Mouse (Mus musculus) midbrain, postnatal 0 days (tissue): ENCODE measurements around the gene Stoml1. TPM values are rescaled to one million over a fixed set of nuclear protein-coding genes. Genes with fewer than 3 reads are reported as not detected.

ENCODE experiments used
- ATAC-seq: fragments of 200-750 bp; cut with Nextera tagmentation; 2 replicates; pipeline ENCODE4 v1.8.0; 2017; ENCODE audit warnings: moderate number of reproducible peaks, mild to moderate bottlenecking, moderate TSS enrichment, moderate library complexity; ENCODE audit not compliant: low FRiP score
- DNase-seq: peaks from one replicate; pipeline ENCODE4 v3.0.0-alpha.2; 2015; ENCODE audit warnings: low spot score
- H3K27ac ChIP-seq: fragments of 300-500 bp; sonication (generic); 2 replicates; pipeline ENCODE4 v1.5.1; 2014; ENCODE audit warnings: low read depth, mild to moderate bottlenecking, low read length, mixed read lengths
- H3K27me3 ChIP-seq: fragments of 300-500 bp; sonication (generic); 2 replicates; pipeline ENCODE4 v1.6.1; 2014; ENCODE audit warnings: low read length, control low read depth, mixed read lengths; ENCODE audit not compliant: insufficient read depth
- H3K36me3 ChIP-seq: fragments of 300-500 bp; sonication (generic); 2 replicates; pipeline ENCODE4 v1.6.1; 2014; ENCODE audit warnings: low read length, control low read depth, mixed read lengths; ENCODE audit not compliant: insufficient read depth
- H3K4me1 ChIP-seq: fragments of 300-500 bp; sonication (generic); 2 replicates; pipeline ENCODE4 v1.6.1; 2014; ENCODE audit warnings: mild to moderate bottlenecking, control low read depth, antibody characterized with exemption, low read length, mixed read lengths; ENCODE audit not compliant: insufficient read depth
- H3K4me2 ChIP-seq: fragments of 300-500 bp; sonication (generic); 2 replicates; pipeline ENCODE4 v1.6.1; 2014; ENCODE audit warnings: low read depth, mild to moderate bottlenecking, low read length, mixed read lengths; ENCODE audit not compliant: poor library complexity, severe bottlenecking
- H3K4me3 ChIP-seq: fragments of 300-500 bp; sonication (generic); 2 replicates; pipeline ENCODE4 v1.5.1; 2014; ENCODE audit warnings: low read depth, mild to moderate bottlenecking, low read length, moderate library complexity
- H3K9ac ChIP-seq: fragments of 300-500 bp; sonication (generic); replicated peaks from 2 replicates; pipeline ENCODE4 v1.6.1; 2014; ENCODE audit warnings: mild to moderate bottlenecking, low read length, moderate library complexity, mixed read lengths; ENCODE audit not compliant: poor library complexity, severe bottlenecking
- H3K9me3 ChIP-seq: fragments of 300-500 bp; sonication (generic); 2 replicates; pipeline ENCODE4 v1.6.1; 2016; ENCODE audit warnings: low read length, control low read depth
- CTCF ChIP-seq: IDR thresholded peaks from 2 replicates; pipeline ENCODE4 v1.5.1; 2016; ENCODE audit warnings: antibody characterized with exemption, mild to moderate bottlenecking
- WGBS: fragments of 180-500 bp; shearing (Covaris S2); extraction: QIAGEN DNeasy Blood & Tissue Kit; methylation state at CpG from one replicate; pipeline ENCODE4 v1.1.7; 2014; 5-methylcytosine and 5-hydroxymethylcytosine counted together
- polyA plus RNA-seq: library from polyadenylated mRNA; unstranded; fragments of >200 nt; fragmentation: Nextera tagmentation; extraction: Ambion mirVana; gene quantifications from 2 replicates; pipeline ENCODE4 v1.2.1, GENCODE M21; 2015
- total RNA-seq: library from RNA; depleted of rRNA; stranded (reverse); fragments of >200 nt; gene quantifications from 2 replicates; pipeline ENCODE4 v1.2.3, GENCODE M21; 2014; rRNA removed

Stoml1 gene
- total RNA-seq (159 and 170 TPM in 2 replicates), polyA plus RNA-seq (161 and 172 TPM in 2 replicates)

- no peaks in the 10 kb centered on the region for H3K4me1 ChIP-seq
- H3K9me3 ChIP-seq, result no peaks in the 10 kb centered on the region
- DNase-seq (peak; percentile 96), ATAC-seq (peak; percentile 94)
- peak within 1 kb of the TSS; percentile 79 for H3K9ac ChIP-seq
- TF ChIP-seq CTCF, result peak; percentile 98
- H3K27ac ChIP-seq, result peak within 1 kb of the TSS; percentile 78
- under 1% methylated on average over 31 of the region's 31 CpGs for WGBS
- peaks cover 22% of the 10 kb centered on the region for H3K36me3 ChIP-seq
- peak within 1 kb of the TSS; percentile 78 for H3K4me3 ChIP-seq
- peak within 1 kb of the TSS; percentile 59 for H3K4me2 ChIP-seq
- H3K27me3 ChIP-seq, result no peaks in the 10 kb centered on the region
Measured at GRCm38 (mm10) chr9:58253033-58253804, at the start of gene Stoml1. Stoml1 (plus strand) TSS chr9:58253164.

GRCm38 (mm10) chr9:58203516-58204447, 49.2 kb upstream of the Stoml1 start, which contains the start of the genes Islr and Islr2:
Islr (minus strand) TSS chr9:58204306.
Islr2 (minus strand) TSS chr9:58204319.
- WGBS, result 4% methylated on average over 42 of the region's 42 CpGs
- H3K9me3 ChIP-seq, result no peaks in the 10 kb centered on the region
- peaks cover 2% of the 10 kb centered on the region; the same call in 1 of the 2 replicates for H3K4me1 ChIP-seq
- peak; percentile 70 for TF ChIP-seq CTCF
- peak; percentile 83 for DNase-seq
- H3K27ac ChIP-seq, result peak within 1 kb of the TSS; percentile 69
- no peaks in the 10 kb centered on the region for H3K36me3 ChIP-seq
- H3K27me3 ChIP-seq, result peaks cover 41% of the 10 kb centered on the region
- H3K4me2 ChIP-seq, result peak within 1 kb of the TSS; percentile 66
- no peak within 1 kb of the TSS for H3K9ac ChIP-seq
- ATAC-seq, result peak; percentile 55
- H3K4me3 ChIP-seq, result peak within 1 kb of the TSS; percentile 26

GRCm38 (mm10) chr9:58204448-58205000, 48.4 kb upstream of the Stoml1 start:
- no peaks in the 10 kb centered on the region for H3K36me3 ChIP-seq
- peak overlapping the region; percentile 32 for H3K4me2 ChIP-seq
- DNase-seq (peak; percentile 83), ATAC-seq (peak; percentile 53; the same call in 1 of the 2 replicates)
- whole genome bisulfite sequencing, result 5% methylated on average over 18 of the region's 18 CpGs
- H3K27me3 ChIP-seq, result peaks cover 34% of the 10 kb centered on the region
- 0 out of 2 replicates have a peak, but pooled peaks cover 2% of the 10 kb centered on the region for H3K4me1 ChIP-seq
- no peak overlapping the region for H3K27ac ChIP-seq
- H3K9me3 ChIP-seq, result no peaks in the 10 kb centered on the region
- H3K4me3 ChIP-seq, result peak overlapping the region; percentile 26
- TF ChIP-seq CTCF, result peak; percentile 91
- no peak overlapping the region for H3K9ac ChIP-seq

- H3K9ac ChIP-seq, result no peak overlapping the region
Measured at GRCm38 (mm10) chr9:58206013-58206412, 47.0 kb upstream of the Stoml1 start.

GRCm38 (mm10) chr9:58209462-58210303, 43.3 kb upstream of the Stoml1 start:
- H3K4me3 ChIP-seq, result no peak overlapping the region
- no peak overlapping the region for H3K4me2 ChIP-seq
- ATAC-seq (no peak), DNase-seq (no peak)
- 81% methylated on average over 8 of the region's 8 CpGs for WGBS
- H3K9ac ChIP-seq, result no peak overlapping the region
- no peaks in the 10 kb centered on the region for H3K9me3 ChIP-seq
- H3K27ac ChIP-seq, result no peak overlapping the region
- no peaks in the 10 kb centered on the region for H3K27me3 ChIP-seq
- no peaks in the 10 kb centered on the region for H3K4me1 ChIP-seq
- TF ChIP-seq CTCF, result no peak
- H3K36me3 ChIP-seq, result no peaks in the 10 kb centered on the region

More at GRCm38 (mm10) chr9:58206013-58206412, 47.0 kb upstream of the Stoml1 start:
- no peak overlapping the region for H3K27ac ChIP-seq
- H3K4me3 ChIP-seq, result no peak overlapping the region
- DNase-seq (no peak), ATAC-seq (no peak)
- H3K27me3 ChIP-seq, result peaks cover 20% of the 10 kb centered on the region
- no peaks in the 10 kb centered on the region for H3K9me3 ChIP-seq
- H3K4me1 ChIP-seq, result 0 out of 2 replicates have a peak, but pooled peaks cover 2% of the 10 kb centered on the region
- no peaks in the 10 kb centered on the region for H3K36me3 ChIP-seq
- no peak overlapping the region for H3K4me2 ChIP-seq
- TF ChIP-seq CTCF, result no peak
- 66% methylated on average over 7 of the region's 7 CpGs for WGBS
